Mouse (Mus musculus) liver, postnatal 0 days (tissue): Measurements from ENCODE around the gene Palm3.

ENCODE experiments used
- CTCF ChIP-seq: sonication (generic); IDR thresholded peaks from 2 replicates; pipeline ENCODE4 v1.5.1; 2016; ENCODE audit warnings: antibody characterized with exemption, low read depth
- EP300 ChIP-seq: IDR thresholded peaks from 2 replicates; pipeline ENCODE4 v1.6.1; 2016; ENCODE audit warnings: antibody characterized with exemption, low read depth, mild to moderate bottlenecking

GRCm38 (mm10) chr8:84003612-84004246, 17.5 kb upstream of the Palm3 start:
- TF ChIP-seq CTCF: no peak
- TF ChIP-seq EP300: no peak
